Mouse (Mus musculus) CD4-positive, CD25-positive, alpha-beta regulatory T cell (primary cell): Measurements from ENCODE around the gene Uvrag. TPM values are rescaled to one million over a fixed set of nuclear protein-coding genes. Genes with fewer than 3 reads are reported as not detected.

Source experiments
- polyA plus RNA-seq: library from polyadenylated mRNA; unstranded; fragments of 100-300 nt; shearing (Covaris generic); gene quantifications from one replicate; pipeline ENCODE4 v1.2.1, GENCODE M21; 2017

Gene Uvrag
- polyA plus RNA-seq: 74.4 TPM

DNA sequence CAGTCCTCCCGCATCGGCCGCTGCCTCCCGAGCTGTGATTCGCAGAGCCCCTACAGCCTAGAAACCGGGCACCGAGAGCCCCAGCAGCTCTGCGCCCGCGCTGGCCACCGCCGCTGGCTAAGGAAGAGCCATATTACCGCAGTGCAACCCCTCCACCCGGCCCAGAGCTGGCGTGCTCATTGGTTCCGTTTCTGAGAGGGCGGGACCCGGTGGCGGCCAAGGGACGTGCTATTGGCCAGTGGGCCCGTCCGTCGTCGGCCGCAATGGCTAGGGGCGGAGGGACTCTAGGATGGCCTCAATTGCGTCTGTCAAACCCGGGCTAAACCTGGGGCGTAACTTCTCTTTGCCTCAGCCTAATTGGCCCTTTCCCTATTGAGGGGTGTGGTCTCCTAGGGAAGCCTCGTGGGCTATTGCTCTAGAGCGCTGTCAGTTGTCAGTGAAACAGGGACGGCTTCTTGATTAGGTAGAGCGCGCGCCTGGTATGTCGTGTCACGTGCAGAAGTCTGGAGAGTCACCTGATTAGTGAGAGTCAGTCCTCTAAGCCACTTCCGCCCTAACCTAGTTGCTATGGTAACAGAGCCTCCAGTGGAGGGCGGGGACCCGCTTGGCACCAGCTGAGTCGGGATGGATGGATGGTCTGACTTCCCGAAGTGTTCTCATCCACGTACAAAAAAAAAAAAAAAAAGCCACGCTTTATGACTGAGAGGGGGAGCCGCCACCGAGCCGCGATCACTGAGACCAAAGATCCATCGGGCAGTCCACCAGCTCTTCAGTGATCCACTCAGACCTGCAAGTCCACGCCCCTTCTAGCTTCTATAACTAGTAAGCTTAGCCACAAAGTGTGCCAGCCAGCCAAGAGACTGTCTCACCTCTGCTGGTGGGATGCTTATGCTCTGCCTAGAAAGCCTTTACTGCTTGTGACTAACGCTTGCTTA lies at the start of gene Uvrag:
TSS of gene Uvrag (minus strand) at position 158 of the 935 bp plus-strand sequence.

DNA sequence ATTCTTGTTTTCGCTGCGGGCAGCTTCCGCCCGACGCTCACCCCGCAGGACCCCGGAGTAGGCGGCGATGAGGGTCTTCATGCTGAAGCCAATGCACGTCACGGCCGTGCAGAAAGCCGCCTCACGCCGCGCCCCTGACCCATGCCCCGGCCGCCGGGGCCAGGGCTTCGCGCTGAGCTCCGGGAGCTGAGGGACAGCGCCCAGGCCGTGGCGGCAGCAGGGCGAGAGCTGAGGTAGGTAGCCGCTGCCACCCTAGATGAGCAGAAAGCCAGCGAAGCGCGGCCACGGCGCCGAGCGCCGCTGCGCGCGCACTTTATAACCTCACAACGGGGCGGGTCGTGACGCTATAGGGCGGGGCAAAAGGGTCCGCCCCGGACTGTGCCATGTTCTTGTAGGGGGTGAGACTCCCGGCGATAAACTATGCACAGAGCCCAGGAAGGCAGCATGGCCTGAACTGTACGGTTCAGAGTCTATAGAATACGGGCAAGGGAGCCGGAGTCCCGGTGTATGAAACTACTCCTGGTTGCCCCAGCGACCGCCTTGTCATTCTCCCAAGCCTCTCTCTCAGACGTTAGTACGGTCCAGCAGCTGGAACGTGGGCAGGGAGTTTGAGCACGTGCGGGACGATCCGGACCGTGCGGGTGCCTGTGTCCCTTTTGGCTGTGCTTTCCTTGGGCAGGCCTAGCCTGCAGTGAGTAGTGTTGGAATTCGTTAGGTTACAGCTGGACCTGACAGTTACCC lies 41.7 kb upstream of the Uvrag start, which contains the start of gene Dgat2:
TSS of gene Dgat2 (minus strand) at position 288 of the 741 bp plus-strand sequence.

Other genes starting within 250 kb of the Uvrag start
- 9.0 TPM for gene Dgat2, start 41.6 kb upstream of the Uvrag start, polyA plus RNA-seq
- gene Mogat2, start 97.5 kb upstream of the Uvrag start, polyA plus RNA-seq: not detected
- gene Map6, start 126.3 kb upstream of the Uvrag start, polyA plus RNA-seq: 22.7 TPM
- gene Serpinh1, start 212.1 kb upstream of the Uvrag start, polyA plus RNA-seq: 0.42 TPM
- gene Gdpd5, start 240.3 kb upstream of the Uvrag start, polyA plus RNA-seq: 17.5 TPM